Mouse (Mus musculus): ENCODE data around the gene Mst1.

Gene Mst1

GRCm38 (mm10) chr9:108080168-108080567 is at the start of gene Mst1:
Mst1 (plus strand) TSS chr9:108080436.
- in situ Hi-C loops (cut with MboI; ENCODE audit: low sequenced_read_pairs): no loop called here

DNA sequence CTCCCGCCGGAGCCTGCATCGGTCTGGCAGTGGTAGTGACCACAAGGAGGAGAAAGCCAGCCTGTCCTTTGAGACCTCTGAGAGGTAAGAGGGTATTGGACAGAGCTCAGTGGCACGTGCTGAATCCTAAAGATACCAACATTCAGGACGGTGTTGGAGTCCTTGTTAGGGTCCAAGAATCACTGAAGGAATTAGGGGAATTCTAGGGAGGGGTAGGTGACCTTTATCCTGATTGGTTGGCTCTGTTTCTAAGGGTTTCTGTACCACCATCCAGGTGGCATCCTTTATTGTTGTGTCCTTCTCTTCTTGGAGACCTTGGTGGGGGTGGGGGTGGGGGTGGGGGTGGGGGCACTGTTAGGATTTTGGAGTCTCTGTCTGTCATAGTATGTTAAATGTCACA is 48.1 kb upstream of the Mst1 start:
- in situ Hi-C loops (cut with MboI; ENCODE audit: low sequenced_read_pairs): no loop called here

DNA sequence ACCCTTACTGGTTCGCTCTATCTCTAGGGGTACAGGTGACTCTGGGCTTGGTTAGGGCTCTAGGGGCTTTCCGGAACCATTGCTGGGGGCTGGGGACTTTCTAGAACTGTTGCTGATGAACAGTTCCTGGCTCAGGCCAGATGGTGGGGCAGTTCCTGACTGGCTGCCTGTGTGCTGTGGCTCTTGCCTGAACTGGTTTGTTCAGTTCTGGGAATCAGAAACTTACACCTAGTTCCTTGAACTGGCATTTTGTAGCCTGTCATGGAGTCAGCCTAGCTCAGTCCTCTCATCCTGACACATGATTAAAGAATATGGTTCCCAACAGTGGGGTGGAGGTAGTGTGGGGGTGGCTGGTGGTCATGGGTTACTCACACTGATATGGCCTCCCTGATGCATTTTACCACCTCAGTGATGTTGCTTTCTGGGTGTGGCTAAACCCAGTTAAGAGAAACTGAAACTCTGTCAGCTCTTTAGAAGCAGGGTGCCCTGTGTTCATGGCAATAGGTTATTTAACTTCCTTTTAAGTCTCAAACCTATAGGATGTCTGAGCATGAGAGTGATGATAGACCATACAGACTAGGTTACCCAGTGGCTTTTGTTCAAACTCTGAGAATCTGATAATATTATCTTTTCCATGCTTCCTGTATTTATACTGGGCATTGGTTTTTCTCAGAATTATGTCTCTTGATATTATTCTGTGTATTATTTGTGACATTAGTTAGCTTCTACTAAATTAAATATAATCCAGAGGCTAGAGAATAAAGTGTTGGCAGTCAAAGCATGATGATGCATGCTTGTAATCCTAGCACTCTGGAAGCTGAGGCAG is 44.7 kb upstream of the Mst1 start:
- in situ Hi-C loops (cut with MboI; ENCODE audit: low sequenced_read_pairs): no loop called here

DNA sequence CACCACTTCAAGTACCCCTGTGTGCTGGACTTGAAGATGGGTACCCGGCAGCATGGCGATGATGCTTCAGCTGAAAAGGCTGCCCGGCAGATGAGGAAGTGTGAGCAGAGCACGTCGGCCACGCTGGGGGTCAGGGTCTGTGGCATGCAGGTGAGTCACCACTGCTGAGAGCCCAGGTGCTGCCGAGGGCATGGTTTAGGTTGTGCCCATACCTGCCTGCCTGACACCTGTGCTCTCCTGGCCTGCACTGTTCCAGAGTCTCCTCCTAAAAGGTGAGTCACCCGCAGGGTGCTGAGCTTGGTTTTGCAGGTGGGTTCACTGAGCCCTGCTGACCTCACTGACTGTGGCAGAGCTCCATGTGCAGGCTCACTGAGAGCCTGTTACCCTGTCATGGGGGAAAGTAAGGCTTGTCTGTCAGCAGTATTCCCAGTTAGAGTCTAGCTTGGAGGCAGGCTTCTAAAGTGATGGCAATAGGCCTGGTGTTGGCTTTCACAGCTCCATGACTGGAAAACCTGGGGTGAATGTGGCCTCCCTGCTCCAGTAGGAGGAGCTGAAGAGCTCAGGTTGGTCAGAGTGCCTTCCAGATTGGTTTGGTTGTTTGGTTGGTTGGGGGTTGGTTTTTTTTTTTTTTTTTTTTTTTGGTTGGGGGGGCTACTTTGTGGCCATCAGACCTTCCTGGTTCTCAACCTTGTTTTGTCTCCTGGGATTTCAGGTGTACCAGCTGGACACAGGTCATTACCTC is 35.3 kb upstream of the Mst1 start:
- in situ Hi-C loops (cut with MboI; ENCODE audit: low sequenced_read_pairs): no loop called here

- in situ Hi-C loops (cut with MboI; ENCODE audit: low sequenced_read_pairs): no loop called here
These were observed 33.7 kb upstream of the Mst1 start for GRCm38 (mm10) chr9:108046582-108046981.

GRCm38 (mm10) chr9:108047601-108048565 is 32.4 kb upstream of the Mst1 start:
- in situ Hi-C loops (cut with MboI; ENCODE audit: low sequenced_read_pairs): no loop called here

- in situ Hi-C loops (cut with MboI; ENCODE audit: low sequenced_read_pairs): no loop called here
These were observed 31.7 kb upstream of the Mst1 start for GRCm38 (mm10) chr9:108048566-108048955.

DNA sequence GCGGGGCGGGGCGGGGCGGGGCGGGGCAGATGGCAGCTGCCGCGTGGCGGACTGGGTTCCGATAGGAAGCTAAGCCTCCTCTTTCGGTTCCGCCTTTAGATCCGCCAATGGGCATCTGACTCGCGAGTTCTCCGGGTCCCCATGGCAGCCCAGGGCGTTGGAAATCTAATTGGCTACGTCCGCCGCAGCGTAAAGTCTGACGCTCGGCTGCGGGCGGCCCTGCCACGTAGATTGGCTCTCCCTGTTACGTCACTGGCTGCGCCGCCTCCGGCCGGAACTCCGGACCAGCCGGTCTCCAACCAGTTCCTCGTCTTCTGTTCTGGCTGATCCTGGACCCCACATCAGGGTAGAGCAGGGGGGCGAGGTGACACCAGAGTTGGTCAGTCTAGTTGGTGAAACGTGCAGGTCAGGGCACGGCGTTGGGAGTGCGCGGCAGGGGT is 31.2 kb upstream of the Mst1 start, which contains the start of gene Gmppb:
Gmppb (plus strand) TSS at position 227 of the 440 bp plus-strand sequence.
- in situ Hi-C loops (cut with MboI; ENCODE audit: low sequenced_read_pairs): no loop called here

DNA sequence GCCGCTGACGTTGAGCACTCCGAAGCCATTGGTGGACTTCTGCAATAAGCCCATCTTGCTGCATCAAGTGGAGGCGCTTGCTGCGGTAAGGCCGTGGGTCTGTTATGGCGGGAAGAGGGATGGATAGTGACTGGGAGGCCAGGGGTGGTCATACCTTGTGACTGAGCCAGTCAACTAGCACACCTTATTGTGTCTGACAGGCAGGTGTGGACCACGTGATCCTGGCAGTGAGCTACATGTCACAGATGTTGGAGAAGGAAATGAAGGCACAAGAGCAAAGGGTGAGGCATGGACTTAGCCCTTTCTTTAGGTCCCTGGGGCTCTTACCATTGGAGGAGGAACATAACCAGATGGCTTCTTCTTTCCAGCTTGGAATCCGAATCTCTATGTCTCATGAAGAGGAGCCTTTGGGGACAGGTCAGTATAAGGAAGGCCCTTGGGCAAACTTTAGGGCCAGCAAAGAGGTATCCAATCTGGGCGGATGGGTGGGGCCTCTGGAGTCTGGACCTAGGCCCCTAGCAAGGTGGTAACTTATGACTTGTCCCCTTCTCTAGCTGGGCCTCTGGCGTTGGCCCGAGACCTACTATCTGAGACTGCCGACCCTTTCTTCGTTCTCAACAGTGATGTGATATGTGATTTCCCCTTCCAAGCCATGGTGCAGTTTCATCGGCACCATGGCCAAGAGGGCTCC is 30.5 kb upstream of the Mst1 start:
- in situ Hi-C loops (cut with MboI; ENCODE audit: low sequenced_read_pairs): no loop called here

GRCm38 (mm10) chr9:108051184-108051930 is 28.9 kb upstream of the Mst1 start:
- in situ Hi-C loops (cut with MboI; ENCODE audit: low sequenced_read_pairs): no loop called here

- in situ Hi-C loops (cut with MboI; ENCODE audit: low sequenced_read_pairs): no loop called here
These were observed 28.4 kb upstream of the Mst1 start for GRCm38 (mm10) chr9:108051931-108052220.

DNA sequence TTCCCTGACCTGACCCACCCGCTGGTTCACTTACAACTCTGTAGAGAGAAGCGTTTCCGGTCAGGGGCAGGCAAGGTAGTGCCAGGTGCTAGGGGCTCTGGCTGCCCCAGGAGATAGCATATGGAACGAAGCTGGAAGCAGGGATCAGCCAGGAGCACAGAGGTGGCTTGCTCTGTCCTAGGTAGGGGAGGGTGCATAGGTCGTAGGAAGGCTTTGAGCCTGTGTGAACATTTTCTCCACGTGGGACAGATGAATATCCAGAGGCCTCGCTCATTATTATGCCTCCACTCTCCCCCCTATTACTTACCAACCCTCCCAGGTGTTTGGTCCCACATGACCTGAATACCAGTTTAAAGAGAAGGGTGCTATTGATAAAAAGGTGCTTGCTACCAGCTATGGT is 27.8 kb upstream of the Mst1 start:
- in situ Hi-C loops (cut with MboI; ENCODE audit: low sequenced_read_pairs): no loop called here

DNA sequence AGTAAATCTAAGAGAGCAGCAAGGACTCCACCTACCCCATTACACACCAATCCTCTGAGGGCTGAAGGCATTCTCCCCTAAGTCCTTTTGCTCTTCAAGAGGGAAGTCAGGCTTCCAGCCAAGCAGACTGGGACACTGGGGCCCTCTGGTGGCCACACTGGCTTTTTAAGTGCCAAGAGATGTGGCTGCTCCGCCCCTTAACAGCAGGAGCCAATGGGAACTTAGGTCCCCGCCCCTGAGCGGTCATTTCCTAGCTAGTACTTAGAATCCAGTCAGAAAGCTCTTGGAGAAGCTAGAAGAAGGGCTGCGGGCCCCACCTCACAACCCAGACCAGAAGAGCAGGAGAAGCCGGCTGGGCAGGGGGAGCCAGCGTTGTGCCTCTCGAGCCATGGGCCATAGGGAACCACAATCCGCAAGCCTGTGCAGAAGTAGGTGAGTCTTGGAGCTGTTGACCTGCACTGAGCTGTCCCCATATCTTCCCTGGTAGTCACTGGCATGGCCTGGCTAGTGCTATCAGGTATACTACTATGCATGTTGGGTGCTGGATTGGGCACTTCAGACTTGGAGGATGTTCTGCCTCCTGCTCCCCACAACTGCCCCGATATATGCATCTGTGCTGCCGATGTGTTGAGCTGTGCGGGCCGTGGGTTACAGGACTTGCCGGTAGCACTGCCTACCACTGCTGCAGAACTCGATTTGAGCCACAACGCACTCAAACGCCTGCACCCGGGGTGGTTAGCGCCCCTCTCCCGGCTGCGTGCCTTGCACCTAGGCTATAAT is 27.2 kb upstream of the Mst1 start, which contains the start of gene Amigo3:
Amigo3 (plus strand) TSS at position 275 of the 780 bp plus-strand sequence.
- in situ Hi-C loops (cut with MboI; ENCODE audit: low sequenced_read_pairs): no loop called here

GRCm38 (mm10) chr9:108053665-108054225 is 26.5 kb upstream of the Mst1 start:
- in situ Hi-C loops (cut with MboI; ENCODE audit: low sequenced_read_pairs): no loop called here

- in situ Hi-C loops (cut with MboI; ENCODE audit: low sequenced_read_pairs): no loop called here
These were observed 25.8 kb upstream of the Mst1 start for GRCm38 (mm10) chr9:108054331-108055040.

GRCm38 (mm10) chr9:108055061-108055460 is 25.2 kb upstream of the Mst1 start:
- in situ Hi-C loops (cut with MboI; ENCODE audit: low sequenced_read_pairs): no loop called here

- in situ Hi-C loops (cut with MboI; ENCODE audit: low sequenced_read_pairs): no loop called here
These were observed 24.5 kb upstream of the Mst1 start for GRCm38 (mm10) chr9:108055661-108056237.
